Mouse (Mus musculus): ENCODE data around the gene Nos1ap. TPM values are rescaled to one million over a fixed set of nuclear protein-coding genes. Genes with fewer than 3 reads are reported as not detected.

Nos1ap gene
- polyA plus RNA-seq, 1 experiment = 3.5 TPM

DNA sequence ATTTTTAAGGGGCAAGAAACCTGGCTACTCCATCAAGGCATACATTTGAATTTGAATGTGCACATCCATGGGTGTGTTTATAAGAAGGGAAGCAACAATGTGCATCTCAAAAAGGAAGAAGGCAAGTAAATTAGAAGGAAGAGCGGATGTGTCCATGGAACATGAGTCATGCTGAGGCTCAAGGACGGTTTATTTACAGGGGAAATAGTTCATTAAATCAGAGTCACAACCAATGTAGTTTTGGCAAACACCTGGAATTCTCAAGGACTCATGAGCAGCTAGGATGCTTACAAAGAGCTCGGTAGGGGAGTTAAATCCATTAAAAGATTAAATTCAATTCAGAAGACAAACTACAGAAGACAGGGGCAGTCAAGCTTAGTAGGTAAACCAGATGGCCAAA, 169.7 kb downstream of the Nos1ap start:
- Histone ChIP-seq H3K4me1 (ENCODE audit: control insufficient read depth, insufficient read depth, low read length) (peaks cover 4% of the 10 kb centered on the region), H3K4me3 (ENCODE audit: insufficient read depth, low read length) (no peak overlapping the region), H3K27ac (ENCODE audit: insufficient read depth, low read length) (no peak overlapping the region)
- TF ChIP-seq CTCF (IDR thresholded peaks at IDR 0.05; ENCODE audit: borderline replicate concordance, insufficient read depth, low read length) = no peak

GRCm38 (mm10) chr1:170418131-170418530, 171.5 kb downstream of the Nos1ap start:
- Histone ChIP-seq H3K4me1 (ENCODE audit: control insufficient read depth, insufficient read depth, low read length) (peaks cover 4% of the 10 kb centered on the region), H3K4me3 (ENCODE audit: insufficient read depth, low read length) (no peak overlapping the region), H3K27ac (ENCODE audit: insufficient read depth, low read length) (no peak overlapping the region)
- no peak for TF ChIP-seq POLR2A (IDR thresholded peaks at IDR 0.05; ENCODE audit: low read depth, low read length)
- no peak for TF ChIP-seq CTCF (IDR thresholded peaks at IDR 0.05; ENCODE audit: borderline replicate concordance, insufficient read depth, low read length)

GRCm38 (mm10) chr1:170416967-170417366, 172.7 kb downstream of the Nos1ap start:
- Histone ChIP-seq H3K4me1 (ENCODE audit: control insufficient read depth, insufficient read depth, low read length) (peaks cover 4% of the 10 kb centered on the region), H3K27ac (ENCODE audit: insufficient read depth, low read length) (no peak overlapping the region), H3K4me3 (ENCODE audit: insufficient read depth, low read length) (no peak overlapping the region)
- TF ChIP-seq POLR2A (IDR thresholded peaks at IDR 0.05; ENCODE audit: low read depth, low read length) (no peak), CTCF (IDR thresholded peaks at IDR 0.05; ENCODE audit: borderline replicate concordance, insufficient read depth, low read length) (no peak)

DNA sequence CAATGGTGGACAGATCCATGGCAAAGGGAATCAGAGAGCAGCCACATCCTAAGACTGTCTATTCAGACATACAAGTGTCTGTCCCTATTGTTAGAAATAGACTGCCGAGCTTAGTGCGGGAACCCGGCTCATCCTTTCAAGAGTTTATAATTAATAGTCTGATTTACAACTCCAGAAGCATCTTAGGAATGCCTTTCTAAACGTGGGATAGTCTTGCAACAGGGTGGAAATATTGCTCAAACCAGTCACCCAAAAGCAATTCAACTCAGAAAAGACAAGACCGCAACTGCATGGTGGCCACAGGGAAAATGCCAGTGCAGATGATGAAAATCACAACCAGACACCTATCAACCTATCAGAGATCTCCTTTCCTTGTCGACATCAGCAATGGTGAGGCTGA, 173.5 kb downstream of the Nos1ap start:
- H3K4me3 ChIP-seq (ENCODE audit: insufficient read depth, low read length) = no peak overlapping the region
- H3K27ac ChIP-seq (ENCODE audit: insufficient read depth, low read length) = no peak overlapping the region
- peaks cover 4% of the 10 kb centered on the region for H3K4me1 ChIP-seq (ENCODE audit: control insufficient read depth, insufficient read depth, low read length)
- TF ChIP-seq POLR2A (IDR thresholded peaks at IDR 0.05; ENCODE audit: low read depth, low read length) = no peak
- no peak for TF ChIP-seq CTCF (IDR thresholded peaks at IDR 0.05; ENCODE audit: borderline replicate concordance, insufficient read depth, low read length)

GRCm38 (mm10) chr1:170415395-170415794, 174.3 kb downstream of the Nos1ap start:
- no peak overlapping the region for H3K4me3 ChIP-seq (ENCODE audit: insufficient read depth, low read length)
- peaks cover 4% of the 10 kb centered on the region for H3K4me1 ChIP-seq (ENCODE audit: control insufficient read depth, insufficient read depth, low read length)
- H3K27ac ChIP-seq (ENCODE audit: insufficient read depth, low read length) = no peak overlapping the region
- TF ChIP-seq CTCF (IDR thresholded peaks at IDR 0.05; ENCODE audit: borderline replicate concordance, insufficient read depth, low read length) (no peak), POLR2A (IDR thresholded peaks at IDR 0.05; ENCODE audit: low read depth, low read length) (no peak)

GRCm38 (mm10) chr1:170410402-170411191, 179.1 kb downstream of the Nos1ap start:
- H3K4me1 ChIP-seq (ENCODE audit: control insufficient read depth, insufficient read depth, low read length) = no peaks in the 10 kb centered on the region
- no peak overlapping the region for H3K4me3 ChIP-seq (ENCODE audit: insufficient read depth, low read length)
- TF ChIP-seq POLR2A (IDR thresholded peaks at IDR 0.05; ENCODE audit: low read depth, low read length) (no peak), CTCF (IDR thresholded peaks at IDR 0.05; ENCODE audit: borderline replicate concordance, insufficient read depth, low read length) (no peak)
- no peak overlapping the region for H3K27ac ChIP-seq (ENCODE audit: insufficient read depth, low read length)

GRCm38 (mm10) chr1:170409091-170409490, 180.6 kb downstream of the Nos1ap start:
- Histone ChIP-seq H3K4me3 (ENCODE audit: insufficient read depth, low read length) (no peak overlapping the region), H3K27ac (ENCODE audit: insufficient read depth, low read length) (no peak overlapping the region), H3K4me1 (ENCODE audit: control insufficient read depth, insufficient read depth, low read length) (no peaks in the 10 kb centered on the region)
- TF ChIP-seq POLR2A (IDR thresholded peaks at IDR 0.05; ENCODE audit: low read depth, low read length) = no peak
- TF ChIP-seq CTCF (IDR thresholded peaks at IDR 0.05; ENCODE audit: borderline replicate concordance, insufficient read depth, low read length) = no peak

DNA sequence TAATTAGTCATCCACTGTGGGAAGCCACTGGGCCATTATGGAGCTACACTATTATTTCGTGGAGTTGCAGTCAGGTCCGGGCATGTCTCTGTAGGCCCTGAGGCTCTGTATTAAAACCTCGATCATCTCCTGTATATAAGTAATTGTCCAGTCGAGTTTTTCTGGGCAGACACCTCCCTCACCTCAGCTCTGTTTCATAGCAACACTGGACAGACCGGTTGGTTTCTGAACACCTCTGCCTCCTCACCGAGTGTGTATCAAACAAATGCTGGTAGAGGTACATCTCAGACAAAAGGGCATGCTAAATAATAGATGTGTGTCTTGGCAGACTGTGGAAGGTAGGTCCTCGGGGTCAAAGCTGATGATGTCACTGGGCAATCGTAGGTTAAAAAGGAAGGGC, 182.7 kb downstream of the Nos1ap start:
- Histone ChIP-seq H3K4me1 (ENCODE audit: control insufficient read depth, insufficient read depth, low read length) (no peaks in the 10 kb centered on the region), H3K27ac (ENCODE audit: insufficient read depth, low read length) (no peak overlapping the region), H3K4me3 (ENCODE audit: insufficient read depth, low read length) (no peak overlapping the region)
- TF ChIP-seq POLR2A (IDR thresholded peaks at IDR 0.05; ENCODE audit: low read depth, low read length) (no peak), CTCF (IDR thresholded peaks at IDR 0.05; ENCODE audit: borderline replicate concordance, insufficient read depth, low read length) (no peak)

DNA sequence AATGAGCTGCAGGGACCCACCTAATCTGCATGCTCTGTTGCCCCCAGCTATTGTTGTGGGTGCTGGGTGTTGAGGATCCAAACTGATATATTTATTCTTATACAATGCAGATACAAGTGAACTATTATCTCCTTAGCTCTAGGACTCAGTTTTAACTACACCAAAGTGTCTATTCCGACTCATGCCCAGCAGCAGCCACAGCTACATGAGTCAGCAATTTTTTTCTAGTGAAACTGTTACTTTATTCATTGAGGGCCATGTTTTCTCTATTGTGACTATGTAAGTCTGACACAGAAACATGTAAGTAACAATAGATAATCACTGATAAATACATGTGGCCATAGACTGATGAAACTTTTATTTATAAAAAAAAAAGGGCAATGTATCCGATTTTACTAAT, 184.5 kb downstream of the Nos1ap start:
- TF ChIP-seq CTCF (IDR thresholded peaks at IDR 0.05; ENCODE audit: borderline replicate concordance, insufficient read depth, low read length) = no peak
- no peak for TF ChIP-seq POLR2A (IDR thresholded peaks at IDR 0.05; ENCODE audit: low read depth, low read length)
- no peak overlapping the region for H3K27ac ChIP-seq (ENCODE audit: insufficient read depth, low read length)
- no peaks in the 10 kb centered on the region for H3K4me1 ChIP-seq (ENCODE audit: control insufficient read depth, insufficient read depth, low read length)
- no peak overlapping the region for H3K4me3 ChIP-seq (ENCODE audit: insufficient read depth, low read length)

GRCm38 (mm10) chr1:170402682-170403081, 187.0 kb downstream of the Nos1ap start:
- H3K4me3 ChIP-seq (ENCODE audit: insufficient read depth, low read length) = no peak overlapping the region
- H3K4me1 ChIP-seq (ENCODE audit: control insufficient read depth, insufficient read depth, low read length) = no peaks in the 10 kb centered on the region
- no peak overlapping the region for H3K27ac ChIP-seq (ENCODE audit: insufficient read depth, low read length)
- TF ChIP-seq CTCF (IDR thresholded peaks at IDR 0.05; ENCODE audit: borderline replicate concordance, insufficient read depth, low read length) (no peak), POLR2A (IDR thresholded peaks at IDR 0.05; ENCODE audit: low read depth, low read length) (no peak)

Data from embryonic fibroblast, embryonic 13.5 days (primary cell).